Mouse (Mus musculus): ENCODE data around the gene Slc30a10. TPM values are rescaled to one million over a fixed set of nuclear protein-coding genes. Genes with fewer than 3 reads are reported as not detected.
A peak's percentile ranks its signal among the peaks of the same experiment; 100 is the strongest.

The Slc30a10 gene
- total RNA-seq, 2 experiments from 2014 or later: 0.03 TPM; not detected in 1

- no peak for DNase-seq
These were observed 8.2 kb downstream of the Slc30a10 start for GRCm38 (mm10) chr1:185462889-185463288.

GRCm38 (mm10) chr1:185469551-185470021 is 14.9 kb downstream of the Slc30a10 start:
- no peak for DNase-seq

DNA sequence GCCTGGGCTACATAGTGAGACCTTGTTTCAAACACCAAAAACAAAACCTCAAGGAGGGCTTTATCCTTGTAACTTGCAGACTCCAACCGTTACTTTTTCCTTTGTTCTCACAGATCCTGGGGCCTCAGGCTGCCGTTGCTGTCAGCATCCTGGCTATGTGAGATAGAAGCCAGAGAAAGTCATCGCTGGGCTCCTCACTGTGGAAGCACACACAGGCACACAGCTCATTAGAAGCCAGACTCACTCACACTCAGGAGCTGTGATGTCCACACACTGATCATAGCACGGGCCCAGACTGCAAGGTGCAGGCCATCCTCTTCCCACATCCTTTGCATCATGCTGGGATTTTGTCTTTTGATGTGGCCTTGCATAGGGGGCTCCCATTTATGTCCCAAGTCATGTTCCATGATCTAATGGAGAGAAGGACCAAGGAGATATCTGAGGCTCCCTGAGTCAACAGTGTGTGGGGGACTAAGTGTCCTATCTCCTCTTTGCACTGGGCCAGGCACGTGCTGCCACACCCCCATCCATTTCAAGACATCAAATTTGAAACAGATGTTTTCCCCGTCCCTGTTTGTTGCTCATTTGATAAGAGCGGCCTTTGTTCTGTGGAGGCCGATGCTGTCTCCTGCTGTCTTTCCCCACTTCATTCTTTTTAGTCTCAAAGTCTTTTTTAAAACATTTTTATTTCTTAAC is 17.5 kb downstream of the Slc30a10 start:
- no peak for DNase-seq

DNA sequence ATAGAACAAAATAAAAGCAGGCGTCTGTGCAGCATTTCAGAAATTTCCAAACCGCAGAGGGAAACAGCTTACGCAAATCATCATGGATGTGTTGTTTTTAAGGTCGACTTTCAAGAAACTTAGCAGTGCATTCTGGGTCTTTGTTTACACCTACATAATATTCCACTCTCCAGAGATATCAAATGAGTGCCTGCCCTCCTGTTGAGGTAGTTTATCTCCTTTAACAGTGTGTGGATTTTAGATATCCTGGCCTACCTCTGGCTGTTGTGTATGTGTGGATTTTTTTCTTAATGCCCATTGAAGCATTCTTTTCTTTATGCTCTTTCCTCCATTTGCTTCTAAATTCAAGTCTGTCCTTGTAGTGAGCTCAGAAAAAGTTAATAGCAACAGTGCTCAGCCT is 18.1 kb downstream of the Slc30a10 start:
- no peak for DNase-seq

DNA sequence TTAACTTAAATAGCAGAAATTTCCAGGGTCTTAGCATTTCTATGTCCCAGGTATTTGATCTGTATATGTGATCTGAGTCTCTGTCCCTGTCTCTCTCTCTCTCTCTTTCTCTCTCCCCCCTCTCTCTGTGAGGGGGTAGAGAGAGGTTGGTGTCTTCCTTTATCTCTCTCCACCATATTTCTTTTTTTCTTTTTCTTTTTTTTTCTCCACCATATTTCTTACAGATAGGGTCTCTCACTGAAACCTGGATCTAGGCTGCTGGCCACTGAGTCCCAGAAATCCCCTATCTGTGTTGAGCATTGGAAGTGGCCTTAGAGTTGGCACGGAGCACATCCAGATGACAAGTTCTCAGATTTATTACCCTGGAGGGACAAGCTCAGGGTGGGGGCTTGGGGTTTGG is 18.8 kb downstream of the Slc30a10 start:
- no peak for DNase-seq

DNA sequence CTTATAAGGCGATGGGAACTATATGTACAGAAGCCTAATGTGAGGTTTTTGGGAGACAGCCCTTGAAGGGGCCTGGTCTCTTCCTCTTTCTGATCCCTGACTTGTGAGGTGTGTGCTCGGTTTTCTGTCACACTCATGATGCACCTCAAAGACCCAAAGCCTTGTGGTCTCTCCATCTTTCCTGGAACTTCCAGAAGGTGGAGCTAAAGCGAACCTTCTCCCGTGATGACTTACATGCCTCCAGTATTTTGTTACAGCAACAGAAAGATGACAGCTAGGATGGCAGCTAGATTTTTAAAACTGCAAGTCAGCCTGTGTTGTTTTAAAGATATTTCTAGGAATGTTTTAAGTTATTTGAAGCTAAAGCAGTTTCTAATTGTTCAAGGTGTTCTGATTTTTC is 25.2 kb downstream of the Slc30a10 start:
- DNase-seq: no peak

DNA sequence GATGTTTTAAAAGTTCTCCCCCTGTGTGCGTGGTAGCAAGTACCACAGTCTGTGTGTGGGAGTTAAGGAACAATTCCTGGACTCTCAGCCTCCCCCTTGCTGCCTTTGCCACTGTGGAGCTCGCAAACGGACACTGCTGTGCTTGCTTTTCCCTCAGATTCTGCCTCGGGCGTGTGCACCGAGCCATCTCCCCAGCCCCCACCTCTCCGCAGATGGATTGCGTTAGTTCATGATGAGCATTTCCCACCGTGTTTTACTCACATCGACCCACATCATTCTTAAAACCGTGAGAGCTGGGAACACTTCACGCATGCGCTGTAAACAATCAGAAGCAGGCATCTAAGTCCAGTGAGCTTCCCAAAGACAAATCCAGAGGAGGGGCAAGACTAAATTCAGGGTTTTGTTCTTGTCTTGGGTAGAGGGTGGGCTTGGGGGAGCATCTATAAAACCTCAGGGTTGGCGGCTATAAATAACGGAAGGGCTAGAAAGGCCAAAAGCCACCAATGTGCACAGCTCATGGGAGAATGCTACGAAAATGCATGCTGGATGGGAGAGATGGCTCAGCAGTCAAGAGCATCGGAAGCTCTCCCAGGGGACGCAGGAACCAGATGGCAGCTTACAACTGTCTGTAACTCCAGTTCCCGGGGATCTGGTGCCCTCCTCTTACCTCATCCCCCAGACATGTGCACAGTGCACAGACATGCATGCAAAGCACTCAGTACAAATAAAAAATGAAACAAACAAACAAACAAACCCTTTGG is 27.5 kb downstream of the Slc30a10 start:
- no peak for DNase-seq

- no peak for DNase-seq
These were observed 28.1 kb downstream of the Slc30a10 start for GRCm38 (mm10) chr1:185482762-185483161.

GRCm38 (mm10) chr1:185483356-185484057 is 28.9 kb downstream of the Slc30a10 start:
- DNase-seq: no peak

DNA sequence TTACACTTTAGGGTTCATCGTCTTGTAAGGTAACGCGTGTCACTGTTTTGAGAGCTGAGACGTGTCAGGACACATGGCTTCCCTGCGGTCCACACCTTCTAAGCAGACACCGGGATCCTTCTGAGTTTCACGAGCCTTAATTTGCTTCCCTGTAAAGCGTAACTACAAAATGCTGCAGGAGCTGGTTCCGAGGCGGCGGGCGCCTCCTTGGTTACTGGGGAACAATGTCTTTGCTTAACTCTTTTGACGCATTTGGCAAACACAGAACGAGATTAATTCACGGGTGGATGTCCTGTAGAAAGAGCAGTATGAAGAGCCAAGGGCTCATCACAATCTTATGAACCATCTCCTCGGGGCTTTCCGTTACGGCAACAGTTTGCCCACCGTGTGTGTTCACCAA is 29.6 kb downstream of the Slc30a10 start:
- no peak for DNase-seq

GRCm38 (mm10) chr1:185489893-185490292 is 35.2 kb downstream of the Slc30a10 start:
- no peak for DNase-seq

DNA sequence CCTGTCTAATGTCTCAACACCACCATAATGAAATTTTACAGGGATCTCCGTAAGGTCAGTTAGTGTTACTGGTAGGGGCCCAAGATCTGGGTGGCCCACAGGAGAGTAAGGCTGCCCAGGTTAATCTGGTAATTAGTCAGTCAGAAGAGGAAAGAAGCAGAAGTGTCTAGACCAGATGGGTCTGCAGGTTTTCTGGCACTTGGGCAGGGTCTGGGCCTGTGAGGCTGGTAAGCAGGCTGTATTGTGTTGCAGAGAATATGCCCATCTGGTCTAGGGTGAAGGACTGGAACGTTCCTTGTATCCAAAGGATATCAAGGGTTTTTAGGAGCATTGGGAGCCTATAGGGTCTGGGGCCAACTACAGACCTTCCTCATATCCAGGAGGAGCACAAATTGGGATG is 36.0 kb downstream of the Slc30a10 start:
- DNase-seq: no peak

- no peak for DNase-seq
These were observed 38.9 kb downstream of the Slc30a10 start for GRCm38 (mm10) chr1:185493439-185494034.

DNA sequence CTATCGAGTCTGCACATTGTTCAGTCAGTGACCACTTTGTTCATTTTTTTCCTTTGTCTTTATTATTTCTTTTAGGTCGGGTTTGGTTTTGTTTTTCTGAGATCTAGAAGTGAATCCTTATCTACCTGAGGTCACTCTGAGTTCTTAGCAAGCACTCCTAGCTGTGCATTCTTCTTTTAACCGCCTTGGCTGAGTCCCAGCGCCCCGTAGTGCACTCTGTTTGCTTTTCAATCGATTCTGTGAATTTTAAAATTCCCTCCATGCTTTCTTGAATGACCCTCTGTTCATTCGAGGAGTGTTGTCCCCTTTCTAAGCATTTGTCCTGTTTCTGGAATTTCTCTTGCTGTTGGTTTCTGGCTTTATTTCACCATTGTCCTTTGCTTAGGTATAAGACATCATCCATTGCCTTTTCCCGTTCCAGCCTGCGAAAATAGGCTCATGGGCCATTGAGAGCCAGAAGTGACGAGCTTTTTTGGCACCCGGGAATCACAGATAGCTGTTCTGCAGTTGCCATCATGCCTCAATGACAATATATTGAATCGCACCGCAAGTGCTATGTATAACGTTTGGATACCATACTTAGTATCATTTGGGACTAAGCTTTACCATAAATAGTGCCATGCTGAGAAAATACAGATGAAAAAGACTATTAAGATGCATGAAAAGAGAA is 42.3 kb downstream of the Slc30a10 start:
- DNase-seq: no peak

DNA sequence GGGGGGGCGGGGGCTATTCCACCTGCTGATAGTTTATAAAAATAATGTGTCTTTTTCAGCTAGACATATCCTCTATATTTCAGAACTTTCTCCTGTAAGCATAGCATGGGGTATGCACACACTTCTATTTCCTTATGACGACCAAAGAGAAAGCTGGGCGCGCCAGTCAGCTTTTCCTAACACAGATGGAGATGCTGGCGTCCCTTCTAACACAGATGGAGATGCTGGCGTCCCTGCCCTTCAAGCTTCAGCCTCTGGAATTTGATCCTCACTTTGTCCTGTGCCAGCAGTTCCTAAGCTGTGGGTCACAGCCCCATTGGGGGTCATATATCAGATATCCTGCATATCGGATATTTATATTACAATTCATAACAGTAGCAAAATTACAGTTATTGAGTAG is 46.0 kb downstream of the Slc30a10 start:
- no peak for DNase-seq

DNA sequence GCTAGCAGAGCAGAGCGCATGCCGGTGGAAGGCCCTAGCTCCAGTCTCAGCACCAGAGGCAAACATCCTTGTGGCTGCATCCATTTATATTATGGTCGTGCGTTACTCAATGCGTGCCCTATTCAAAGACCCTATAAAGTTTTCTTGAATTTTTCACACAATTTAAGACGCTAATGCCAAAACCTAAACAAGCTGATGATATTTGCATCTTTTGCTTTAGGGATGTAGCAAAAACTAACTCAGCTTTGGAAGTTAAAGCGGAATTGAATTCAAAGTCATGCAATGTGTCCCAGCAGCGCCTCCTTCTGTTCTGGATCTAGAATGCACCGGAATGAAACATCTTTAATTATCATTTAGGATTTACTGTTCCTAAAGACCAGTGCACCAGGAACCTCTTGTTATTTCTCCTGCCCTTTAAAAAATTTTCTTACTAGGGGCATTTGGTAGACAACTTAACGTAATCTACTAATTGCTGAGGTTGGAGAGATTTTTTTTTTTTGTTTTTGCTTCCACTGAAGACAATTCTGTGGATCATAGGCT is 47.2 kb downstream of the Slc30a10 start:
- DNase-seq: peak; percentile 5 to 35

GRCm38 (mm10) chr1:185502550-185502949 is 47.9 kb downstream of the Slc30a10 start:
- no peak for DNase-seq

GRCm38 (mm10) chr1:185509042-185509441 is 54.4 kb downstream of the Slc30a10 start:
- DNase-seq: no peak

DNA sequence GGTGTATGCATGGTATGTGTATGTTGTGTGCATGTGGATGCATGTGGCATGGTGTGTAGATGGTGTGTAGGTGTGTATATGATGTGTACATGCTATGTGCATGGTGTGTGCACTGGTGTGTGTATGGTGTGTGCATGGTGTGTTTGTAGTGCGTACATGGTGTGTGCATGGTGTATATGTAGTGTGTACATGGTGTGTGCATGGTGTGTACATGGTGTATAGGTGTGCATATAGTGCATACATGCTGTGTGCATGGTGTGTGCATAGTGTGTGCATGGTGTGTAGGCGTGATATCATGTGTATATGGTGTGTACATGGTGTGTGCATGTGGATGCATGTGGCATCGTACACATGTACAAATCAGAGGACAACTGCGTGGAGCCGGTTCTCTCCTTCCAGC is 56.7 kb downstream of the Slc30a10 start:
- no peak for DNase-seq

- no peak for DNase-seq
These were observed 60.9 kb downstream of the Slc30a10 start for GRCm38 (mm10) chr1:185515526-185515979.

GRCm38 (mm10) chr1:185516041-185516440 is 61.4 kb downstream of the Slc30a10 start:
- DNase-seq: no peak

- DNase-seq: peak; percentile 5 to 44
These were observed 62.9 kb downstream of the Slc30a10 start for GRCm38 (mm10) chr1:185517566-185517965.
